Mouse (Mus musculus) right cerebral cortex, postnatal 25 days (tissue): ENCODE measurements around the gene Aga.
A peak's percentile ranks its signal among the peaks of the same experiment; 100 is the strongest.
"Not testable (repeated sequence)": the region's sequence is repeated elsewhere in the genome, so short reads cannot be mapped to it uniquely, and the experiment has no call there.

ENCODE experiments used
- DNase-seq: peaks from one replicate; pipeline ENCODE4 v3.0.0; 2022

The Aga gene

DNA sequence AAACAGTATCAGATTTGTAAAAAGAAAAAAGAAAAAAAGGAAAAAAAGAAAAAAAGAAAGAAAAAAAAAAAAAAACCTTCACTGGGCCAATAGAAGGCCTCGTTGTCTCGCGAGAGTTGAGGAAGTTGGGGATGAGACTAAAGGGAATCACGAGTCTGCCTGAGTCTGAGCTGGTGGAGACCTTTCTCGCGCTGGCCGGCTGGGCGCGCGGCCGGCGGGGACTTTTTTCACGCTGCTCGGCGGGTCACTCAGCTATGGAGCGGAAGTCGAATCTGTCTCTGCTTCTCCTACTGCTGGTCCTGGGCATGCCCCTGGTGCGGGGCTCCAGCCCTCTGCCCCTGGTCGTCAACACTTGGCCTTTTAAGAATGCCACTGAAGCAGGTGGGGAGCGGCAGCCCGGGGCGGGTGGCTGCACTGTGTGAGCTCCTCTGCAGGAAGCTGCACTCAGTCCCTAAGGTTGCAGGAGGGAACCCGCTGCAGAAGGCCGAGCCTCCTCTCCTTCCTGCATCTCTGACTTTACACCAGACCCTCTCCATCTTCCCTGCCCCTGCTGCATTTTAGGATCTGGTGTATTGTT, at the start of gene Aga:
Gene Aga, plus strand, starts transcription at position 177 of the 577 bp plus-strand sequence.
- peak; percentile 84 for DNase-seq

DNA sequence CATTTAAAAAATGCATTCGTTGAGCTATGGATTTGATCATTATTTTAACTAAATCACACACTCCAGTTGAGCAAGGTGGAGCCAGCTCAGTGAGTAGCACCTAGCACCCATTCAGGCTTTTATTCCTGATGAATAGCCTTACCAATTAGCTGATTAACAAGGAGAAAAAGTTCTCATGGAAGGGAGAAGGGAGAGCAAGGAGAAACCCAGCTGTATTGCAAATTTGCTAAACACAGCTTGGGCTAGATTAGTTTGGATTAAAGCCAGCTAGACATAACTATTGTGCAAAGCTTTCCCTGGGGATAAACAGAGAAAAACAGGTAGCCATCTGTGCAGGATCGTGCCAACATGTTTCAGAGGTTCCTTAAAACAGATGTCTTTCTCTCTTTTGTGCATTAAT, 22.5 kb upstream of the Aga start:
- no peak for DNase-seq

DNA sequence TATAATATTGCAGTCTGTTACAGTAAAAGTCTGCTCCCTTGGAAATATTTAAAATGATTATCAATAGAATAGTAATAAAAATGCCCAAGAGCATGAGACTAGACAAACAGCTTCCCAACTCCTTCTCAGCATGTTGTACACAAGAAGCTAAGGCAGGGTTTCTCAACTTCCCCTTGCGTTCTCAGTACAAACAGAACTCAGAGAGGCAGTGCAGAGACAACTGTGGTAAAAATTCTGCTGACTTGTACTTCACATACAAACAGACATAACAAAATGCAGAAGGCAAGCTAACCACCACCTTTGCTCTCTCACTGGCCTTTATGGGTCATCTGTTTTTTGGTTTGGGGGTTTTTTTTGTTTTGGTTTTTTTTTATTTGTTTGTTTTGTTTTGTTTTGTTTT, 15.3 kb upstream of the Aga start:
- DNase-seq, result no peak

DNA sequence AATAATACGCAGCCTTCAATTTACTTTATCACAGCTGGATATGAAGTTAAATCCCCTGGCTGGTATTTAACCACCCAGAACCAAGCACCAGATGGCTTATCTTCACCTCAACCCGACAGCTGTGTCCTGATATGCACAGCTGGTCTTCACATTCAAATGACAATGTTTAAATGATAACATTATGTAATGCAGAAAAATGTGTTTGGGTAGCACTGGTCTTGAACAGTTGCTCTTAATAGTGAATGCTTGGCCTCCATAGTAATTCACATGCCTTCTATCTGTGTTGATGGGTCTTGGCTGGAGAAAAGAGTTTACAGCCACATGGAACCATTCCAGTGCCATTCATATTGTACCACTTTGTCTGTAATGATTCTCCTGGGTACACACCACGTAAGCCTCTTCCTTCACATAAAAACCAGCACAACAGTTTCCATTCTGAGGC, 14.6 kb upstream of the Aga start:
- DNase-seq, result no peak

DNA sequence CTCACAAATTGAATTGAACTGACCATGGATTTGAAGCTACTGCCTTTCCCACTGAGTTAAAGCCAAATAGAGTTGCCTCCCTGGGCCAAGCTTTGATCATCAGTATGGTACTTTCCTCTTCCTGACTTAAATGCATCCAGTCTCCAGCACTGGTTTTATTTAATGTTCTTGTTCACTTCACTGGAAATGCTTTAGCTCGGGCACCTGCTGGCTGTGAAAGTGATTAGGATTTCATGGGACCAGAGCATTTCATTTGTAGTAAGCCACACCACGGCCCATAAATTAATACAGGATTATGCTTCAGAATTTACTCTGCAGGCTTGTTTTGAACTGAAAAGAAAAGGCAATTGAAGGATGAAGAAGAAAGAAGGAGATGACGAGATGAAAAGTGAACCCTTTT, 26.5 kb downstream of the Aga start:
- not testable (repeated sequence) for DNase-seq

DNA sequence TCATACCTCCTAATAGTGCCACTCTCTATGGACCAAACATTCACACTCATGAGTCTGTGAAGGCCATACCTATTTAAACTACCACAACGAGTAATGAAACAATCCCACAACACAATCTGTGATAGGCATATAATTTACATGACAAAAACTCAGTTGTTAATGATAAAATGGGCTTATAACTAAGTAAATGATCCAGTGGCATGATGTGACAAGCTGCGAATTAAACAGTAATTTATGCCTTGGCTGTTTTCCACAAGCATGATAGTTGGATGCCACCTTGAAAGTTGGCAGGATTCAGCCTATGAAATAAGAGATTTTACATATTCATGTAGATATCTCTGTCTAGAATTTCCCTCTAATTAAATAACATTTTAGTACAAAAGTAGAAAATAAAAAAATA, 28.1 kb downstream of the Aga start:
- DNase-seq, result no peak

DNA sequence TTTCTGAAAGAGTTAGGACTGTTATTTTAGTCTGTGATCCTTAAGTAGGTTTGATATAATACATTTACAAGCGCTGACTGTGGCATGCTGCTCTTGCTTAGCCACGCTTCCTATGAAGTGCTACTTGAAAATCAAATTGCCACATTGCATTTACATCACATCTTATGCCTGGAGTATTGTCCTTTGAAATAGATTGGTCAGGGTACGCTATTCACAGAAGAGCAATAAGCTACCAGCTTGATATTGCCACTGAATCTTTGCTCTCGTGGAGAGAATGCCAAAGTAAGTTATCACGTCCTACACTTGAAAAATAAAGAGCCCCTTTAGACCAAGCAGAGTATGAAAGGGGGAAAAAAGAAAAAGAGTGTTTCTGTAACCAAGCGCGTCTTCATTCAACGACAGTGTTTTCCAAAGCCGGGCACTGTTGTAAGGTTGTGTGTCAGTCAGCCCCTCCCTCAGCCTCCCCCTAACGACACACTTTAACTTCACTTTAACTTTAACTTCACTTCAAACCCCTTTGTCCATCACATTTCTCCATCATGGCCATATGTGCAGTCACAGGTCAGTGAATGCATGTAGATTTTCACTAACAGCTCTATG, 51.0 kb downstream of the Aga start:
- DNase-seq, result no peak

DNA sequence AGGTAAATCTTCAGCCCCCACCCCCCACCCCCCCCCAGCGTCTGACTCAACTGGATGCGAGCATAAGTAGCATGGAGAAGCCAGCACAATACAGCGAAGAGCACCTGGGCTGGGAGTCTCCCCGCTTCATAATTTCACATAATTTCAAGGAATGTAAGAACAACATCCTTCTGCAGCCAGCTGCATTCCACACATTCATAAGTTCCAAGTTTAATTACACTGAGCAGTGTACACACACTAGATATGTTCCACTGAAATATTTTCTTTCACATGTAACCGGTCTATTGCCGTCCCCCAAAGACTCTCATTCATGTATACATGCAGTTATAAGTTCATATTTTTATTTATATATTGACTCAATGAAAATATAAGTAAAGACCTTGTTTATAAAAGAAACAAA, 54.7 kb downstream of the Aga start:
- DNase-seq, result no peak
